Mouse (Mus musculus) small intestine, adult 2 months (tissue): ENCODE data around the gene Omp. TPM values are rescaled to one million over a fixed set of nuclear protein-coding genes. Genes with fewer than 3 reads are reported as not detected.
"Not testable (repeated sequence)": the region's sequence is repeated elsewhere in the genome, so short reads cannot be mapped to it uniquely, and the experiment has no call there.

ENCODE experiments used
- H3K27ac ChIP-seq: fragments of 200-500 bp; 2 replicates; pipeline ENCODE4 v1.5.1; 2012; ENCODE audit warnings: low read depth, low read length, control low read depth, inconsistent platforms; ENCODE audit not compliant: insufficient read depth
- H3K27me3 ChIP-seq: fragments of 200-500 bp; 2 replicates; pipeline ENCODE4 v1.6.1; 2012; ENCODE audit warnings: mild to moderate bottlenecking, moderate library complexity, low read length, inconsistent platforms; ENCODE audit not compliant: control insufficient read depth, insufficient read depth
- H3K36me3 ChIP-seq: fragments of 200-500 bp; 2 replicates; pipeline ENCODE4 v1.6.1; 2012; ENCODE audit warnings: mild to moderate bottlenecking, low read length, control low read depth, inconsistent platforms; ENCODE audit not compliant: control insufficient read depth, insufficient read depth
- H3K4me1 ChIP-seq: fragments of 200-500 bp; 2 replicates; pipeline ENCODE4 v1.6.1; 2012; ENCODE audit warnings: low read length, inconsistent platforms, mixed read lengths; ENCODE audit not compliant: control insufficient read depth, insufficient read depth, insufficient read length
- H3K4me3 ChIP-seq: fragments of 200-500 bp; 2 replicates; pipeline ENCODE4 v1.5.1; 2012; ENCODE audit warnings: low read depth, mild to moderate bottlenecking, control low read depth, inconsistent platforms, low read length, moderate library complexity
- CTCF ChIP-seq: fragments of 200-500 bp; IDR thresholded peaks from 2 replicates; pipeline ENCODE4 v1.5.1; 2012; ENCODE audit warnings: low read depth, mild to moderate bottlenecking, control low read depth, inconsistent platforms, low read length, moderate library complexity, mixed read lengths; ENCODE audit not compliant: insufficient replicate concordance, insufficient read length; ENCODE audit errors: extremely low read depth
- POLR2A ChIP-seq: fragments of 200-500 bp; IDR thresholded peaks from 2 replicates; pipeline ENCODE4 v1.6.1; 2012; ENCODE audit warnings: low read depth, mild to moderate bottlenecking, control low read depth, inconsistent platforms, low read length, moderate library complexity
- WGBS: fragments of 180-500 bp; shearing (Covaris S2); methylation state at CpG from one replicate; pipeline ENCODE4 v1.1.7; 2018; 5-methylcytosine and 5-hydroxymethylcytosine counted together
- polyA plus RNA-seq: library from polyadenylated mRNA; depleted of rRNA; stranded (reverse); fragments of >200 nt; gene quantifications from 2 replicates; pipeline ENCODE4 v1.2.3, GENCODE M21; 2012

Gene Omp
- polyA plus RNA-seq, 1 experiment, result 0.65 TPM

DNA sequence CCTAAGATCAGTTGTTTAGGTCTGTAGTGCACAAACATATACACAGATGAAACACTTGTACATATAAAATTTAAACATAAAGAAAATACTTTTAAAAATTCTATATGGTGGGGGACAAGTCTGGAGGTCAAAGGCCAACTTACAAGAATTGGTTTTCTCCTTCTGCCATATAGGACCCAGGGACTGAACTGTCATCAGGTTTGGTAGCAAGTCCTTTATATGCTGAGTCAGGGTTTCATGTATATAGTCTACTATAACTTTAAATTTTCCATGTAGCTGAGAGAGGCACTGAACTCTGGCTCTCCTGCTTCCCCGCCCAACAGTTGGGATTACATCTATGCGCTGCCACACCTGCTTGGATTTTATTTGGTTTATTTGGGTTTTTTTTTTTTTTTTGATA lies 42.9 kb upstream of the Omp start:
- Histone ChIP-seq H3K36me3 (no peaks in the 10 kb centered on the region), H3K4me3 (no peak overlapping the region), H3K4me1 (peaks cover 11% of the 10 kb centered on the region; the same call in 1 of the 2 replicates), H3K27me3 (no peaks in the 10 kb centered on the region), H3K27ac (no peak overlapping the region)
- WGBS, result 79% methylated on average over 2 of the region's 2 CpGs
- TF ChIP-seq CTCF (no peak), POLR2A (no peak)

DNA sequence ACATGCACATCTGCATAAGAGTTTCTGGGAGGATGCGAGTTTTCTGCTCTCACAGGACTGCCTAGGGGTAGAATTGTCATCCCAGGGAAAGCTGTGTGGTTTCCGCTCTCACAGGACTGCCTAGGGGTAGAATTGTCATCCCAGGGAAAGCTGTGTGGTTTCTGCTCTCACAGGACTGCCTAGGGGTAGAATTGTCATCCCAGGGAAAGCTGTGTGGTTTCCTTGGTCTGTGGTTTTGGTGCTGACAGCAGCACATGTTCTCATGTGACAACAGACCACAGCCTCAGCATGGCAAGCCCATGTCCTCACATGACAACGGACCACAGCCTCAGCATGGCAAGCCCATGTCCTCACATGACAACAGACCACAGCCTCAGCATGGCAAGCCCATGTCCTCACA lies 42.0 kb upstream of the Omp start:
- H3K4me1 ChIP-seq, result peaks cover 11% of the 10 kb centered on the region; the same call in 1 of the 2 replicates
- not testable (repeated sequence) for H3K4me3 ChIP-seq, H3K27me3 ChIP-seq, H3K27ac ChIP-seq, H3K36me3 ChIP-seq
- WGBS, result 92% methylated on average over 3 of the region's 3 CpGs

DNA sequence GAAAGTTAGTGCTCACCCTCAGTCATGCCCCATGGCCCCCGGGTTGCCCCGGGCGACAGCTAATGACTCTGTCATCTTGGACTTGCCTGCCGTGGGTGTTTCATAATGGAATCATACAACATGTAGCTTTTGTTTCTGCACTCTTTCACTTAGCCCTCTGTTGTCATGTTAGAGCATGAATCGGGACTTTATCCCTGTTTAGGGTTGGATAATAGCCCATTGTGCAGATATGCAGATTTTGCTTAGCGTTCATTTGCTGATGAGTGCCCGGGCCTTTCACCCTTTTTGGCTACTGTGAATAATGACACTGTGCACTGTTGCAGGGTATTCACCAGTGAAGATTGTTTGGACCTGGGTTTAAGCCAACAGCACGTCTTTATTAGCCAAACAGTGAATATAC lies 41.3 kb upstream of the Omp start:
- Histone ChIP-seq H3K27me3 (no peaks in the 10 kb centered on the region), H3K4me1 (peaks cover 11% of the 10 kb centered on the region; the same call in 1 of the 2 replicates), H3K27ac (no peak overlapping the region), H3K36me3 (no peaks in the 10 kb centered on the region), H3K4me3 (no peak overlapping the region)
- WGBS, result 46% methylated on average over 8 of the region's 8 CpGs
- TF ChIP-seq CTCF, result no peak
- TF ChIP-seq POLR2A, result no peak

DNA sequence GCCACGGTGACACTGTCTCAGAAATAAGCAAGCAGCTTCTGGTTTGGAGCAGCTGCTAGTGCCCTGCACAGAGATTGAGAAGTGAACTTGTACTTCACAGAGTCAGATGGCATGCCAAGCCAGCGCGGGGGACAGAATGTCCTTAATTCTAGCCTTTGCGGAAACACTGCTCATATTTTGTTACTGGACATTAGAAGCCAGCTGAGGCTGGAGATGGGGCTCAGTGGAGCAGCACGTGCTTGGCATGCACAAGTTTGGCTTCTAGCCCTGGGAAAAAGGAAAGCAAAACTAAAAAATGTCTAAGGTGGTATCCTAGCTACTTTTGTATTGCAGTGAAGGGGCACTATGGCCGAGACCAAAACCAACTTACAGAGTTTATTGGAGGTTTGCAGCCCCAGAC lies 40.0 kb upstream of the Omp start:
- Histone ChIP-seq H3K27ac (no peak overlapping the region), H3K4me1 (peaks cover 11% of the 10 kb centered on the region; the same call in 1 of the 2 replicates), H3K27me3 (no peaks in the 10 kb centered on the region), H3K4me3 (no peak overlapping the region), H3K36me3 (no peaks in the 10 kb centered on the region)
- 48% methylated on average over 6 of the region's 6 CpGs for WGBS
- TF ChIP-seq POLR2A, result no peak
- TF ChIP-seq CTCF, result no peak

DNA sequence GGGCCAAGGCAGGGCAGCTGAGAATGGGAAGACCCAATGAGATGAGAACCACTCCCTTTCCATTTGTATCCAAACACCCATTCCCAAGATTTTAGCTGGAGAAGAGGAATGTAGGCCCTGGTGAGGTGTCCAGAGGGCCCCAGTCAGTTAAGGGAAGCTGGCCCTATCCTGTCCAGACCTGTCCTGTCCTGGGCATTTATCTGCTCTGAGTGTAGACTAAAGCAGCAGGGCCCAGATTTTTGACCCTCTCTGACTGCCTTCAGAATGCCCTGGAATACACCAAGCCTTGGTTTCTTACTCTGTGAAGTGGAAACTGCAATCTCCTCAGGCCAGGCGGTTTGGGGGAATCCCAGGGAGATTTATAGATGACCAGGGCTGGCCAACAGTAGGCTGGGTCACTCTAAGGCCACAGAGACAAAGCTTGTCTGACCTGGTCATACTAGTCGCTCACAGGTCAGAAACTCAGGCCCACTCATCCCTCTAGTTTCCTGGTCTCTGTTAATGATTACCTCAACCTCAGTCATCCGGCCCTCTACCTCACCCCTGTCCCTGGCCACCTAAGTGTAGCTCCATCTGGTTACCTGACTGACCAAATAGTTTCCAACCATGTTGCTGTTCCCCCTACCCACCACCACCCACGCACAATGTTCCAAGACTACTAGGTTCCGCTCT lies 33.4 kb upstream of the Omp start:
- Histone ChIP-seq H3K36me3 (no peaks in the 10 kb centered on the region), H3K4me1 (peaks cover 23% of the 10 kb centered on the region), H3K27me3 (no peaks in the 10 kb centered on the region), H3K27ac (peak overlapping the region; percentile 76), H3K4me3 (peak overlapping the region; percentile 89)
- WGBS, result 47% methylated on average over 5 of the region's 5 CpGs
- TF ChIP-seq CTCF (no peak), POLR2A (no peak)

DNA sequence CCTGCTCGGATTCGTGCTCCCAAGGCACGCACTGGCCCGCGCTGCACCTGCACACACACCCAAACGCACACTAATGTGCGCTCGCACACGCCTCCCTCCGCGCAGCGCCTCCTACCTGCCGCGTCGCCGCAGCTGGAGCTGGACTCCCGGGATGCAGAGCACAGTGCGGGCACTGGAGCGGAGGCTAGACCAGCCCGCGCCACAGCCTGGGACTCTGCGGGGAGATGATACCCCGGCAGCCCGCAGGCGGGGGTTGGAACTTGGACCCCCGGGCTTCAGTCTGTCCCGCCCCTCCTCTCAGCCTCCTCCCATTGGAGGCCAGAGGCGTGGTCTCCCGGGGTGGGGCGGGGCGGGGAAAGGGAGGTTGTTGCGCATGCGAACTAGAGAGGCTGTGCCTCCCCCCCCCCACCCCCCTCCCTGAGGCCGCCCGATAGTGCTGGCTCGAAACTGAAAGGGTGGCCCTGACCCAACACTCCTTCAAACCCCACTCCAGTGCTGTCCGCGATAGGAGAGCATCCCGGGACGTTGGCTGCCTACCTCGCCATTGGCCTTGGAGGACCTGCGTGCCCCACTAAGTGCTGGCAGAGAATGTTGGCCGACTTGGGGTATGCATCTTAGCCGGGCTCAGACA lies 32.7 kb upstream of the Omp start, which contains the start of gene Capn5:
Capn5 (minus strand) TSS at position 346 of the 631 bp plus-strand sequence.
- peak within 1 kb of the TSS; percentile 76 for H3K27ac ChIP-seq

DNA sequence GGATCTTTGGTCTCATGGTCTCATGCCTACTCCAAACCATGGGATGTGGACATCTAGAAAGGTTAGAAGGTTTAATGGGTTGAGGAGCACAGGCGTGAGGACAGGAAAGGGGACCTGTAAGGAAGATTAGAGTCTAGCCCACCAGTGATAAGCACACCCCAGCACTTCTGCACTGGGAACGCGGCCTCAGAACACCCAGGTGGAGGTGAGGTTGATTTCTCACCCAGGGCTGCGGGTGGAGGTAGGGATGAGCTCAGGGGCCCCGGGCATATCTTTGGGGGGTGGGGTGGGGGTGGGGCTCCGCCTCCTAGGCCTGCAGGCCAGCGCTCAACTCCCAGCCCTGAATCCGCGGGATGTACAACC lies 32.2 kb upstream of the Omp start:
- H3K27ac ChIP-seq, result no peak overlapping the region
- H3K4me1 ChIP-seq, result peaks cover 27% of the 10 kb centered on the region
- H3K36me3 ChIP-seq, result no peaks in the 10 kb centered on the region
- WGBS, result 5% methylated on average over 9 of the region's 9 CpGs
- TF ChIP-seq CTCF (no peak), POLR2A (no peak)
- peak overlapping the region; percentile 89 for H3K4me3 ChIP-seq
- H3K27me3 ChIP-seq, result no peaks in the 10 kb centered on the region

More for the DNA sequence above, 32.7 kb upstream of the Omp start, which contains the start of gene Capn5:
- peak within 1 kb of the TSS; percentile 89 for H3K4me3 ChIP-seq
- peak; percentile 63 for TF ChIP-seq POLR2A
- peak; percentile 54; the same call in 1 of the 2 replicates for TF ChIP-seq CTCF
- under 1% methylated on average over 40 of the region's 44 CpGs for WGBS
- H3K27me3 ChIP-seq, result no peaks in the 10 kb centered on the region
- H3K36me3 ChIP-seq, result no peaks in the 10 kb centered on the region
- H3K4me1 ChIP-seq, result peaks cover 25% of the 10 kb centered on the region
